Mouse (Mus musculus): Measurements from ENCODE around the gene Itgb5.

Gene Itgb5

GRCm38 (mm10) chr16:33879031-33879430 is 49.6 kb downstream of the Itgb5 start:
- DNase-seq (ENCODE audit: low spot score), result no peak

- DNase-seq (ENCODE audit: low spot score), result no peak
These were observed 50.1 kb downstream of the Itgb5 start for GRCm38 (mm10) chr16:33879556-33879955.

GRCm38 (mm10) chr16:33880765-33881164 is 51.3 kb downstream of the Itgb5 start:
- no peak for DNase-seq (ENCODE audit: low spot score)

GRCm38 (mm10) chr16:33882540-33882939 is 53.1 kb downstream of the Itgb5 start:
- DNase-seq (ENCODE audit: low spot score), result no peak

GRCm38 (mm10) chr16:33883046-33883975 is 53.8 kb downstream of the Itgb5 start:
- DNase-seq (ENCODE audit: low spot score), result no peak

- no peak for DNase-seq (ENCODE audit: low spot score)
These were observed 54.7 kb downstream of the Itgb5 start for GRCm38 (mm10) chr16:33884201-33884600.

- no peak for DNase-seq (ENCODE audit: low spot score)
These were observed 55.6 kb downstream of the Itgb5 start for GRCm38 (mm10) chr16:33885021-33885471.

GRCm38 (mm10) chr16:33885671-33886328 is 56.3 kb downstream of the Itgb5 start:
- DNase-seq (ENCODE audit: low spot score), result no peak

- DNase-seq (ENCODE audit: low spot score), result no peak
These were observed 57.2 kb downstream of the Itgb5 start for GRCm38 (mm10) chr16:33886665-33887064.

GRCm38 (mm10) chr16:33887981-33888380 is 58.5 kb downstream of the Itgb5 start:
- no peak for DNase-seq (ENCODE audit: low spot score)

GRCm38 (mm10) chr16:33889000-33889607 is 59.6 kb downstream of the Itgb5 start:
- DNase-seq (ENCODE audit: low spot score), result no peak

GRCm38 (mm10) chr16:33891099-33891498 is 61.6 kb downstream of the Itgb5 start:
- no peak for DNase-seq (ENCODE audit: low spot score)

GRCm38 (mm10) chr16:33891561-33892281 is 62.3 kb downstream of the Itgb5 start:
- peak; percentile 82 for DNase-seq (ENCODE audit: low spot score)

- no peak for DNase-seq (ENCODE audit: low spot score)
These were observed 63.1 kb downstream of the Itgb5 start for GRCm38 (mm10) chr16:33892539-33892938.

GRCm38 (mm10) chr16:33893796-33894195 is 64.3 kb downstream of the Itgb5 start:
- no peak for DNase-seq (ENCODE audit: low spot score)

- no peak for DNase-seq (ENCODE audit: low spot score)
These were observed 65.0 kb downstream of the Itgb5 start for GRCm38 (mm10) chr16:33894449-33894848.

GRCm38 (mm10) chr16:33895690-33896089 is 66.2 kb downstream of the Itgb5 start:
- DNase-seq (ENCODE audit: low spot score), result no peak

- DNase-seq (ENCODE audit: low spot score), result no peak
These were observed 67.3 kb downstream of the Itgb5 start for GRCm38 (mm10) chr16:33896801-33897200.

GRCm38 (mm10) chr16:33903664-33904441 is 74.4 kb downstream of the Itgb5 start:
- no peak for DNase-seq (ENCODE audit: low spot score)

GRCm38 (mm10) chr16:33904553-33904952 is 75.1 kb downstream of the Itgb5 start:
- DNase-seq (ENCODE audit: low spot score), result no peak

- no peak for DNase-seq (ENCODE audit: low spot score)
These were observed 78.8 kb downstream of the Itgb5 start for GRCm38 (mm10) chr16:33908239-33908638.
